Mouse (Mus musculus): ENCODE data around the gene Gm1604a. TPM values are rescaled to one million over a fixed set of nuclear protein-coding genes. Genes with fewer than 3 reads are reported as not detected.
"Not testable (repeated sequence)": the region's sequence is repeated elsewhere in the genome, so short reads cannot be mapped to it uniquely, and the experiment has no call there.

Gene Gm1604a
- not detected in 2 replicates for polyA plus RNA-seq (2016; fragmentation: Nextera tagmentation; extraction: Ambion mirVana)

DNA sequence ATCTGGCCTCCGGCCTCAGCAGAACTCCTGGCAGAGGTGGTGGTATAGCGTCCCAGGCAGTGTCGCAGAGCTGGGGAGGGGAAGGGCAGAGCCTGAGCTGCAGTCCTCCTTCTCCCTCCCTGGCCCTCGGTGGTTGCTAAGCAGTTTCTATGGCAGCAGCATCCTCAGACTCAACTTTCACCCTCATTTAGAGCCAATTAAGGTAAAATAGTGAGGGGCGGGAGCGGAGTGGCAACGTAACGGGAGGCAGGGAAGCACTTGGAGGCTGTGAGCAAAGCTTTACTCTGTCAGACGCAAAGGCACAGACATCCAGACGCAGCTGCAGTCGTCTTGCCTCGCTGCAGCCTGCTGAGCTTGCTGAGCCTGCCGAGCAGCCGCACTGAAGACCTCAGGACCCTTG is at the start of gene Gm1604a:
TSS of gene Gm1604a (plus strand) at position 312 of the 400 bp plus-strand sequence.
- not testable (repeated sequence) for H3K9ac ChIP-seq; H3K27ac ChIP-seq; H3K4me3 ChIP-seq; H3K9me3 ChIP-seq (replicated peaks); H3K4me1 ChIP-seq; H3K36me3 ChIP-seq; H3K27me3 ChIP-seq
- peak within 1 kb of the TSS; percentile 25; the same call in 1 of the 2 replicates for H3K4me2 ChIP-seq (replicated peaks)
- ATAC-seq (ENCODE audit: low FRiP score), result peak; percentile 85
- 7% methylated on average over 5 of the region's 14 CpGs for WGBS

DNA sequence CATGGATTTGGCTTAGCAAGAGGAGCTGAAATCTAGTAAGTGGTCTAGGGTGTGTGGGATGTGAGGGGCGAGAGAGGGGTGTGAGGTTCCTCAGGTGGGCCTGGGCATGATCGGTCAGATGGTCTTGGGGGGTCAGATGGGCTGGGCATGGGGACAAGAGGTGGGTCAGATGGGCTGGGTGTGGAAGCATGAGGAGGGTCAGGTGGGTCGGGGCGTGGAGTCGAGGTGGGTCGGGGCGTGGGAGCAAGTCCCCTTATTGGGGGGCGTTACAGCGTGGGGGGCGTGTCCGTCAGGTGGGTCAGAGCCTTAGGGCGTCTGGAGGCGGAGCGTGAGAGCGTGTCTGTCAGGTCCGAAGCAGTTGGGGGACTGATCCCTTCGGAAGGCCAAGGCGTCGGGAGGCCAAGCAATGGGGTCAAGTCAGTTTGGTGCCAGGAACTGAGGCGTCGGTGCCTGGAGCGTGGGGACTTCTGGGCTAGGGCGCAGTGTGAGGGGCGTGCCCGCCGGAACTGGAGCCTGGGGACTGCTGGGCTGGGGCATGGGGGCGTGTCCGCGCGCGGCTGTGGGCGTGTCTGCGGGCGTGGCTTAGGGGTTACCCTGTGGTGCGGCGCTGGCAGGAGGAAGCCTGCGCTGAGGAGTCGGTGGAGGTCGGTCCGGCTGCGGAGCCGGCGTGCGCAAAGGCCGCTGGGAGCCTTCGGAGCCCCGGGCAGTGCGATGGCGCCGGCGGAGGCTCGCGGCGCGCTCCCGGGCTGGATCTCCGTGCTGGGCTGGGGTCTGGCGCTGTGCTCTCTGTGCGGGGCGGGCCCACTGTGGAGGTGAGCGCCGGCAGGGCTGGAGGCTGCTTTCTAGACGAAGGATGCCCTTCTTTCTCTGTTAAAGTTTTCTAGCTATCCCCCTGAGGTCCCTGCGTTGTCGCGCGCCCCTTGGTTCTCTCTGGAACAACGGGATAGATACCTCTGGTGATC is 46.8 kb upstream of the Gm1604a start, which contains the start of gene Gm49721:
TSS of gene Gm49721 (plus strand) at position 618 of the 962 bp plus-strand sequence.
- Histone ChIP-seq H3K4me3 (peak within 1 kb of the TSS; percentile 50), H3K4me2 (replicated peaks) (peak within 1 kb of the TSS; percentile 54), H3K9ac (peak within 1 kb of the TSS; percentile 62)
- not testable (repeated sequence) for H3K27me3 ChIP-seq; H3K9me3 ChIP-seq (replicated peaks); H3K27ac ChIP-seq; H3K4me1 ChIP-seq; H3K36me3 ChIP-seq
- 1% methylated on average over 45 of the region's 68 CpGs for WGBS
- ATAC-seq (ENCODE audit: low FRiP score), result peak; percentile 98

GRCm38 (mm10) chr17:6979380-6979779 is 46.0 kb upstream of the Gm1604a start:
- H3K9me3 ChIP-seq (replicated peaks); H3K27ac ChIP-seq; H3K27me3 ChIP-seq; H3K36me3 ChIP-seq; H3K4me1 ChIP-seq: not testable (repeated sequence)
- H3K4me2 ChIP-seq (replicated peaks), result peak overlapping the region; percentile 54
- H3K9ac ChIP-seq, result peak overlapping the region; percentile 62; the same call in 1 of the 2 replicates
- ATAC-seq (ENCODE audit: low FRiP score), result peak; percentile 30; the same call in 1 of the 2 replicates
- peak overlapping the region; percentile 50 for H3K4me3 ChIP-seq
- WGBS, result 30% methylated on average over 5 of the region's 5 CpGs

- not testable (repeated sequence) for ATAC-seq (ENCODE audit: low FRiP score); H3K4me2 ChIP-seq (replicated peaks); H3K9me3 ChIP-seq (replicated peaks); H3K4me3 ChIP-seq; H3K27ac ChIP-seq; H3K36me3 ChIP-seq; H3K4me1 ChIP-seq; H3K9ac ChIP-seq; H3K27me3 ChIP-seq
- 99% methylated on average over 5 of the region's 8 CpGs for WGBS
Observed at GRCm38 (mm10) chr17:6980144-6980543, 45.2 kb upstream of the Gm1604a start.

DNA sequence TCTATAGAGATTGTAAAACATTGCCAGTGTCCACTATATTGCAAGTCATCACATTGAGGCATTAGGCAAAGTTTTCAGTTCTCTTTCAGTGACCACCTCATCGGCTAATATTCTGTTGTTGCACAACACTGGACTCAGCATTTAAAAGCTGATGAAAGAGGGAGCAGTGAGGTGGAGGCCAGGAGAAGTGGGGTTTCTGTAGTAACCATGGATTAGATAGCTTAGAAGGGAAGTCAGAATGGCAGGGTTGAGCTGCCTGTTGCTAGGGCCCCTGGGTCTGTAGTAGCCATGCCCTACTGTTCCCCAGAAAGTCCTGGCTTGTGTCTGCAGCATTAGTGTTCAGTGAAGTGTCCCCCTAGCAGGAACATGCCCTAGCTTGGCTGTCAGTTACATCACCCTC is 39.2 kb upstream of the Gm1604a start:
- not testable (repeated sequence) for H3K4me3 ChIP-seq; ATAC-seq (ENCODE audit: low FRiP score); H3K9ac ChIP-seq; H3K4me1 ChIP-seq; H3K4me2 ChIP-seq (replicated peaks); H3K27ac ChIP-seq; H3K27me3 ChIP-seq; H3K9me3 ChIP-seq (replicated peaks); H3K36me3 ChIP-seq
- WGBS, result 100% methylated on average over 1 of the region's 1 CpGs

DNA sequence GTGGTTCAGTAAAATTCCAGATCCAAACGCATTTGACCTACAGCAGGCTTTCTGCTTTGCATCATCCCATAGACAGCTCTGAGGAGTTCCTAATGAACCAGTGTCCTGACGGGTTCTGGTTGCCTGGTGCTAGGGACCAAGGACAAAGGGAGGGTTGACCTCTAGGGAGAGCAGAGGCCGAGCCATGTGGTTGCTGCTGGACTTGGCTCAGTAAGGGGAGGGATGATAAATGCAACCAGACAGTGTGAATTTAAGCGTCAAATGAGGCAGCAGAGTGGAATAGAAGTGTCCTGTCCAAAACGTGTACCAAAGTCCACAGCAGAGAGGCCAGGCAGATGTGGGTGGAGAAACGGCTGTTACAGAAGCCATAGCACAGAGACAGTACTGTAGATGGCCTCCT is 29.9 kb upstream of the Gm1604a start:
- not testable (repeated sequence) for ATAC-seq (ENCODE audit: low FRiP score); H3K9ac ChIP-seq
- no CpG with 5 or more reads among the region's 6 CpGs for WGBS

DNA sequence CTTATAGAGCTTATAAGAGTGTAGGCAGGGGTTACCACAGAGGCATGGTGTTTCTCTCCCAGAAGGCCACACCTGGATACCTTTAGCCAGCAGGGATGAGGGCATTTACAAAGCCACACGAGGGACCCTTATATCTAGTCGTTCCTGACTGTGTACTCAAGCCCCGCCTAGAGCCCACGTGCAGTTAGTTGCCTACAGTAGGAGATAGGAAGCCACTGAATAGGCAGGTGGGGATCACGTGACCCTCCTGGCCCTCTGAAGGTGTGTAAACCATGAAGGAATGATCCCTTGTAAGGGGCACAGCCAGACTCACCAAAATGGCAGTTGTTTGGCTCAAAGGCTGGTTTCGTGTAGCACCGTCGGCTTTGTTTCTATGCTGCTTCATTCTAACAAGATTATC is 28.5 kb upstream of the Gm1604a start:
- 92% methylated on average over 8 of the region's 8 CpGs for WGBS
- not testable (repeated sequence) for H3K27me3 ChIP-seq; H3K4me3 ChIP-seq; ATAC-seq (ENCODE audit: low FRiP score); H3K9me3 ChIP-seq (replicated peaks); H3K27ac ChIP-seq; H3K9ac ChIP-seq; H3K36me3 ChIP-seq; H3K4me2 ChIP-seq (replicated peaks); H3K4me1 ChIP-seq

More for the DNA sequence above, 29.9 kb upstream of the Gm1604a start:
- H3K4me2 ChIP-seq (replicated peaks); H3K27me3 ChIP-seq; H3K36me3 ChIP-seq; H3K4me1 ChIP-seq; H3K4me3 ChIP-seq; H3K9me3 ChIP-seq (replicated peaks); H3K27ac ChIP-seq: not testable (repeated sequence)

- not testable (repeated sequence) for ATAC-seq (ENCODE audit: low FRiP score); H3K36me3 ChIP-seq; H3K4me2 ChIP-seq (replicated peaks); H3K27ac ChIP-seq; H3K4me3 ChIP-seq; H3K9ac ChIP-seq; H3K4me1 ChIP-seq; H3K9me3 ChIP-seq (replicated peaks); H3K27me3 ChIP-seq
- 83% methylated on average over 1 of the region's 7 CpGs for WGBS
Observed at GRCm38 (mm10) chr17:6997778-6998490, 27.4 kb upstream of the Gm1604a start.

DNA sequence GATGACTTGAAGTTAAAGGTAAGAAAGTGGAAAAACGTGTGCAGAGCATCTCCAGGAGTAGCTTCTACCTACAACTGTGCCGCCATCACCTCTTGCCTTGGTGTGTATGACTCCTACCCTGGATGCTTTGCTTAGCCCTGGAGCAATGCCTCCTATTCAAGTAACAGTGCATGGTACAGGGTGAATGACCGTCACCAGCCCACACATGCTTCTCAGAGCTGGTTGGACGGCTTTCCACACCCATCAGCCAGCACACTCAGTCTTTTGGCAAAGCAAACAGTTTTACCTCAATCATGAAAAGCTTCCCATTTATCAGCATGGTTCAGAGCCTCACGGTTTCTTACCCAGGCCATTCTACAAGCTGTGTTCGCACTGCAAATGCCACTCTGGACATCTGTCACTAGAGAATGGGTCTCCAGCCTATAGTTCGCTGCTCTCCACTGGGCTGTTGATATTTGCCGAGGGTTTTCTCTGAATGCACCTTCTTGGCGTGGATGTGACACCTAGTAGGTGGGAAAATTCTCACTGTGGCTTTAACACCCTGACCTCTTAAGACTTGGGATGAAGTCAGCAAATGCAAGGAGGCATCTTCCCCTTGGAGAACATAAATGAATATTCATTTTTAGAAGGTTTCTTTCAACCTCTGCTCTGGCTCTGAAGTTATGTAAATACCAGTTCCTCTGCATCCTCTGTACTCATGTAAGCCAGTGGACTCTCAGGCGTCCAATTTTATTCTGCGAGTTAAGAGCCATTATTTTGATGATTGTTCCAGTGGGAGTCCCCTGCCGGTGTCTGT is 23.4 kb upstream of the Gm1604a start:
- H3K27ac ChIP-seq; ATAC-seq (ENCODE audit: low FRiP score); H3K36me3 ChIP-seq; H3K9me3 ChIP-seq (replicated peaks); H3K9ac ChIP-seq; H3K4me2 ChIP-seq (replicated peaks); H3K4me3 ChIP-seq; H3K27me3 ChIP-seq; H3K4me1 ChIP-seq: not testable (repeated sequence)
- WGBS, result 85% methylated on average over 8 of the region's 12 CpGs

DNA sequence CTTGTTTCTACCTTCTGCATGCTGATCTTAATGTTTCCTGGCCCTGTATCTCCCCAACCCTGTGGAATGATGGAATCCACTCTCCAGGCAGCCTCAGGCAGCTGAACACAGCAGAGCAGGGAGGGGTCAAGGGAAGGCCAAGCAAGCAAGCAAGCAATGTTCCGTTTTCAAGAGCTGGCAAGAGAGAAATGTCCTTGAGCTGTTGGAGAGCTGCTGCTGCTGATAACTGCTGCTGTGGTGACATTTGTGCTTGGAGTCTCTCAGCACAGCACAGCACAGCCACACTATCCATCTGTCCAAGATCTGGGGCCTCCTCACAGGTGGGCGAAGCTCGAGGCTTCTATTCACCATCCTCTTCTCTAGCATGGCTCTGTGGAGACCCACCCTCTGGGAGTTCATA is 22.0 kb upstream of the Gm1604a start:
- not testable (repeated sequence) for H3K4me3 ChIP-seq; H3K27me3 ChIP-seq; H3K9ac ChIP-seq; H3K36me3 ChIP-seq; H3K4me1 ChIP-seq; ATAC-seq (ENCODE audit: low FRiP score); H3K9me3 ChIP-seq (replicated peaks); H3K27ac ChIP-seq; H3K4me2 ChIP-seq (replicated peaks)
- WGBS, result no CpG with 5 or more reads among the region's 3 CpGs

DNA sequence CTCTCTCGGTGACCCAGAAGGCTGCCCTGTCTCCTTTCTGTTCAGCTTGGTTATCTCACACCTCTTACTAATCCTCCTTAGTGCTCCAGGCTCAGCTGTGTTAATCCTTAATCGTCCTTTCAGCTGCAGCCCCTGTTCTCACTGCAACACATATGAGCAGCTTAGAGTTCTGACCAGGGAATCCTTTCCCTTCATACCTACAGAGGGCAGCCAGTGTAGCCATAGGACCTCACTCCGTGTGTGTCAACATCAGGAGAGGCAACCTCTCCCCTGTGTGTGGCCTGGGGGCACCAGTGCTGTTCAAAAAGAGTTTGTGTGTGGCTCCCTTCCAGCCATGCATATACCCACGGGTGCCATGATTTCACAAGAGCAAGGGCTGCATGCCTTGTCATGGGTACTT is 19.7 kb upstream of the Gm1604a start:
- not testable (repeated sequence) for H3K27me3 ChIP-seq; H3K36me3 ChIP-seq; H3K4me1 ChIP-seq; ATAC-seq (ENCODE audit: low FRiP score); H3K4me2 ChIP-seq (replicated peaks); H3K9ac ChIP-seq; H3K27ac ChIP-seq; H3K4me3 ChIP-seq; H3K9me3 ChIP-seq (replicated peaks)
- 72% methylated on average over 3 of the region's 4 CpGs for WGBS

- H3K27ac ChIP-seq; H3K27me3 ChIP-seq; H3K4me3 ChIP-seq; ATAC-seq (ENCODE audit: low FRiP score); H3K9ac ChIP-seq; H3K9me3 ChIP-seq (replicated peaks); H3K4me1 ChIP-seq; H3K4me2 ChIP-seq (replicated peaks); H3K36me3 ChIP-seq: not testable (repeated sequence)
Observed at GRCm38 (mm10) chr17:7008885-7009284, 16.5 kb upstream of the Gm1604a start.

Measured in hindbrain, embryonic 12.5 days (tissue).